Mouse (Mus musculus): ENCODE measurements around the gene Suox. TPM values are rescaled to one million over a fixed set of nuclear protein-coding genes. Genes with fewer than 3 reads are reported as not detected.

The Suox gene
- polyA plus RNA-seq, 1 experiment from 2014 or later, result 13.8 TPM

- 91% methylated on average over 4 of the region's 4 CpGs for WGBS
Measured at GRCm38 (mm10) chr10:128622702-128623101, 51.2 kb downstream of the Suox start.

GRCm38 (mm10) chr10:128621986-128622520 lies 51.8 kb downstream of the Suox start:
- H3K4me2 ChIP-seq, result no peak overlapping the region
- ATAC-seq (ENCODE audit: borderline replicate concordance, extremely low read depth, low FRiP score, low TSS enrichment), result no peak
- 69% methylated on average over 3 of the region's 3 CpGs for WGBS

More at GRCm38 (mm10) chr10:128622702-128623101, 51.2 kb downstream of the Suox start:
- Histone ChIP-seq H3K4me2 (no peak overlapping the region), H3K9ac (no peak overlapping the region), H3K36me3 (peaks cover 24% of the 10 kb centered on the region), H3K4me3 (no peak overlapping the region), H3K9me3 (no peaks in the 10 kb centered on the region), H3K27me3 (no peaks in the 10 kb centered on the region), H3K27ac (no peak overlapping the region), H3K4me1 (peaks cover 7% of the 10 kb centered on the region; the same call in 1 of the 2 replicates)
- no peak for ATAC-seq (ENCODE audit: borderline replicate concordance, extremely low read depth, low FRiP score, low TSS enrichment)

GRCm38 (mm10) chr10:128620241-128620640 lies 53.6 kb downstream of the Suox start:
- ATAC-seq (ENCODE audit: borderline replicate concordance, extremely low read depth, low FRiP score, low TSS enrichment), result no peak
- Histone ChIP-seq H3K27ac (no peak overlapping the region), H3K4me2 (no peak overlapping the region), H3K4me3 (no peak overlapping the region), H3K4me1 (0 out of 2 replicates have a peak, but pooled peaks cover 4% of the 10 kb centered on the region), H3K27me3 (no peaks in the 10 kb centered on the region), H3K9ac (no peak overlapping the region), H3K36me3 (peaks cover 24% of the 10 kb centered on the region), H3K9me3 (no peaks in the 10 kb centered on the region)

More at GRCm38 (mm10) chr10:128621986-128622520, 51.8 kb downstream of the Suox start:
- Histone ChIP-seq H3K4me1 (peaks cover 7% of the 10 kb centered on the region; the same call in 1 of the 2 replicates), H3K27me3 (no peaks in the 10 kb centered on the region), H3K4me3 (no peak overlapping the region), H3K27ac (no peak overlapping the region), H3K9ac (no peak overlapping the region), H3K9me3 (no peaks in the 10 kb centered on the region), H3K36me3 (peaks cover 24% of the 10 kb centered on the region)

Other genes starting within 250 kb of the Suox start
- 70.2 and 74.7 TPM in 2 replicates for gene Smarcc2, start 214.8 kb downstream of the Suox start, polyA plus RNA-seq (2015; fragmentation: Nextera tagmentation; extraction: Ambion mirVana)
- gene Myl6, start 179.9 kb downstream of the Suox start, polyA plus RNA-seq (2015; fragmentation: Nextera tagmentation; extraction: Ambion mirVana), result 1,477 and 1,532 TPM in 2 replicates
- gene Myl6b, start 175.4 kb downstream of the Suox start, polyA plus RNA-seq (2015; fragmentation: Nextera tagmentation; extraction: Ambion mirVana), result 2.9 and 4.3 TPM in 2 replicates
- 28.8 and 31.5 TPM in 2 replicates for gene Esyt1, start 148.2 kb downstream of the Suox start, polyA plus RNA-seq (2015; fragmentation: Nextera tagmentation; extraction: Ambion mirVana)
- 14.6 and 14.9 TPM in 2 replicates for gene Zc3h10, start 126.3 kb downstream of the Suox start, polyA plus RNA-seq (2015; fragmentation: Nextera tagmentation; extraction: Ambion mirVana)
- 3,783 and 4,172 TPM in 2 replicates for gene Rpl41, start 124.8 kb downstream of the Suox start, polyA plus RNA-seq (2015; fragmentation: Nextera tagmentation; extraction: Ambion mirVana)
- 194 and 200 TPM in 2 replicates for gene Pa2g4, start 108.1 kb downstream of the Suox start, polyA plus RNA-seq (2015; fragmentation: Nextera tagmentation; extraction: Ambion mirVana)
- gene Erbb3, start 84.4 kb downstream of the Suox start, polyA plus RNA-seq (2015; fragmentation: Nextera tagmentation; extraction: Ambion mirVana), result 21.3 and 22.9 TPM in 2 replicates
- gene Rps26, start 47.3 kb downstream of the Suox start, polyA plus RNA-seq (2015; fragmentation: Nextera tagmentation; extraction: Ambion mirVana), result 711 and 777 TPM in 2 replicates
- 1.6 and 2.2 TPM in 2 replicates for gene Ikzf4, start 28.1 kb downstream of the Suox start, polyA plus RNA-seq (2015; fragmentation: Nextera tagmentation; extraction: Ambion mirVana)
- gene Rab5b, start 22.2 kb upstream of the Suox start, polyA plus RNA-seq (2015; fragmentation: Nextera tagmentation; extraction: Ambion mirVana), result 73.8 and 77.8 TPM in 2 replicates
- gene Pmel, start 30.1 kb upstream of the Suox start, polyA plus RNA-seq (2015; fragmentation: Nextera tagmentation; extraction: Ambion mirVana), result 1.2 and 1.3 TPM in 2 replicates
- 108 and 110 TPM in 2 replicates for gene Cdk2, start 31.0 kb upstream of the Suox start, polyA plus RNA-seq (2015; fragmentation: Nextera tagmentation; extraction: Ambion mirVana)
- gene Dgka, start 70.8 kb upstream of the Suox start, polyA plus RNA-seq (2015; fragmentation: Nextera tagmentation; extraction: Ambion mirVana), result 9.5 and 10.5 TPM in 2 replicates
- gene Pym1, start 73.8 kb upstream of the Suox start, polyA plus RNA-seq (2015; fragmentation: Nextera tagmentation; extraction: Ambion mirVana), result 37.9 and 39.8 TPM in 2 replicates
- 2.9 and 4.0 TPM in 2 replicates for gene Mmp19, start 116.8 kb upstream of the Suox start, polyA plus RNA-seq (2015; fragmentation: Nextera tagmentation; extraction: Ambion mirVana)
- 50.1 and 55.2 TPM in 2 replicates for gene Dnajc14, start 130.0 kb upstream of the Suox start, polyA plus RNA-seq (2015; fragmentation: Nextera tagmentation; extraction: Ambion mirVana)
- gene Tmem198b, start 130.3 kb upstream of the Suox start, polyA plus RNA-seq (2015; fragmentation: Nextera tagmentation; extraction: Ambion mirVana), result 15.8 and 16.6 TPM in 2 replicates
- 206 and 214 TPM in 2 replicates for gene Sarnp, start 143.3 kb upstream of the Suox start, polyA plus RNA-seq (2015; fragmentation: Nextera tagmentation; extraction: Ambion mirVana)
- gene Ormdl2, start 147.6 kb upstream of the Suox start, polyA plus RNA-seq (2015; fragmentation: Nextera tagmentation; extraction: Ambion mirVana), result 69.2 and 77.7 TPM in 2 replicates
- gene Gdf11, start 217.6 kb upstream of the Suox start, polyA plus RNA-seq (2015; fragmentation: Nextera tagmentation; extraction: Ambion mirVana), result 3.7 and 4.8 TPM in 2 replicates
- gene Cd63, start 226.9 kb upstream of the Suox start, polyA plus RNA-seq (2015; fragmentation: Nextera tagmentation; extraction: Ambion mirVana), result 552 and 585 TPM in 2 replicates
- 12.5 and 17.3 TPM in 2 replicates for gene Rdh5, start 248.8 kb upstream of the Suox start, polyA plus RNA-seq (2015; fragmentation: Nextera tagmentation; extraction: Ambion mirVana)
- 186 and 195 TPM in 2 replicates for gene Bloc1s1, start 250.0 kb upstream of the Suox start, polyA plus RNA-seq (2015; fragmentation: Nextera tagmentation; extraction: Ambion mirVana)